Mouse (Mus musculus): ENCODE measurements around the gene Dync1h1.
"Not testable (repeated sequence)": the region's sequence is repeated elsewhere in the genome, so short reads cannot be mapped to it uniquely, and the experiment has no call there.

Dync1h1 gene

DNA sequence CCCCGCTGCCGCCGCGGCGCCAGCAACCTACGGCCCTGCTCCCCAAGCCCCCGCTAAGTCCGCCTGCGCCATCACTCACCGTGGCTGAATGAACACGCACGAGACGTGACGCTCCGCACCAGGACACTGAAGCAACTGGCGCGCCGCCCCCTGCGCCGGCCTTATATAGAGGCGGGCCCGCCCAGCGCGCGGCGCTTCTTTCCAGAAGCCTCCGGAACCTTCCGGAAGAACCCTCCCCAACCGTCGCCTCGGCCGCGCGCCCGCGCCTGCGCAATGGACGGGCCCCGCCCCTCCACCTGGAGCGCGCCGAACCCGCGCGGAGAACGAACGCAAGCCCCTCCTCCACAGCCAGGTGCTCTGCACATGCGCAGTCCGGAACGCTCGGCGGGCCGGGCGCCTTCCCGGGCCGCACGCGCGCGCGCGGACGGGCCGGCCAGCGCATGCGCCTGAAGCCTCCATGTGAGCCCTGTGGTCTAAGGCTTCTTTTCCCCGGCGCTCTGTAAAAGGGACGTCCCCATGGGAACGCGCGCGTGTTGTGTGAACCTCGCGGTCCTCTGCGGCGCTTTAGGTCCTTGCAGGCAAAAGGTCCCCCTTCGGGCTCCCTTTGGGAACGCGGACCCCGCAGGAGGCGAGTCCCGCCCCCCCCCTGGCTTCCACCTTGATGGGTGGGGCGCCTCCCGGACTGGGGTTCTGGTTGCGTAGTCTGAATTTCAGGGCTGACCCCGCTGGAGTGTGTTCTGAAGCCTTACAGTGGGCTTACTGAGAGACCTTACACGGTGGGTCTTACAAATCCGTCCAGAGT, 95.1 kb downstream of the Dync1h1 start:
- DNase-seq (ENCODE audit: extremely low read depth, low read depth): peak; percentile 71

DNA sequence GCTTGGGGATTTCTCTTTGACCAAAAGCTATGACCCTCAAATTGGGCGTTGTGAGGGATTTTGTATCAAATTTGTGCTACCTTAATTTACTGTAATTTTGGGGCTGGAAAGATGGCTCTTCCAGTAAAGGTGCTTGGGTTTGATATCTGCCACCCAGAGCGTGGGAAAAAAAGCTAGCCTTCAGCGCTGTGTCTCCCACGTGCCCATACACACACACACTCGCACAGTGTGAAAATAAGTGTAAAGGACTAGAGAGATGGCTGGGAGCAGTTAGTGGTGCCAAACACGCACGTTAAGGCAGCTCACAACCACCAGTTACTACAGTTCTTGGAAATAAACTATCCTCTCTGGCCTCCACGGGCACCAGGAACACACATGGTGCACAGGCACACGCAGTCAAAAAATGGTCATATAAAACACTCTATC, 95.7 kb downstream of the Dync1h1 start:
- no peak for DNase-seq (ENCODE audit: extremely low read depth, low read depth)

DNA sequence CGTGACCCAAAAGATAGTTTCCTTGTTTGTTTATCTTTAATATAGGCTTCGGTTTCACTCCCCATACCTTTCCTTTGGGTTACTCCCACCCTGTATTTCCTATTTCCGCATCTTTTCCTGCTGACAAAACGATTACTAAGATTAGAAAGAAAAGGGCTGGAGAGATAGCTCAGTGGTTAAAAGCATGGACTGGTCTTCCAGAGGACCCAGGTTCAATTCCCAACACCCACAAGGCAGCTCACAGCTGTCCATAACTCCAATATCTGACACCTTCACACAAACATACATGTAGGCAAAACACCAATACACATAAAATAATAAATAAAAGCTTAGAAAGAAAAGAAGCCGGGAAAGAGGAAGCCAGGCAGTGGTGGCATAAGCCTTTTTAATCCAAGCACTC, 96.2 kb downstream of the Dync1h1 start:
- DNase-seq (ENCODE audit: extremely low read depth, low read depth): no peak

DNA sequence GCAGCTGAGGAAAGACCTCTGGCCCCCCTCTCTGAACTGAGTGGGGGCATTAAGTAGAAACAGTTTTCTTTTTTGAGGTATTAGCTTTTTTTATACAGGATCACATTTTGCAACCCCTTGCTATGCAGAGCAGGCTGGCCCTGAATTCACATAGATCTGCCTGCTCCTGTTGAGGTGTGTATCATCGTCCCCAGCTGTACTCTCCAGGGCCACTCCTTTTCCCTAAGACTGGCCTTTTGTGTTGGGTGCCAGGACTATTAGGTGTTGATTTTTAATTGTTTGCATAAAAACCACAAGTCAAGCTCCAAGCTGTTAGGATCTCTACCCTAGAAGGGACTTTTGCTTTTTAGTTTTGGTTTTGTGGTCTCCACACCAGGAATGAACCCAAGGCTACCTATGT, 96.8 kb downstream of the Dync1h1 start:
- DNase-seq (ENCODE audit: extremely low read depth, low read depth): no peak

DNA sequence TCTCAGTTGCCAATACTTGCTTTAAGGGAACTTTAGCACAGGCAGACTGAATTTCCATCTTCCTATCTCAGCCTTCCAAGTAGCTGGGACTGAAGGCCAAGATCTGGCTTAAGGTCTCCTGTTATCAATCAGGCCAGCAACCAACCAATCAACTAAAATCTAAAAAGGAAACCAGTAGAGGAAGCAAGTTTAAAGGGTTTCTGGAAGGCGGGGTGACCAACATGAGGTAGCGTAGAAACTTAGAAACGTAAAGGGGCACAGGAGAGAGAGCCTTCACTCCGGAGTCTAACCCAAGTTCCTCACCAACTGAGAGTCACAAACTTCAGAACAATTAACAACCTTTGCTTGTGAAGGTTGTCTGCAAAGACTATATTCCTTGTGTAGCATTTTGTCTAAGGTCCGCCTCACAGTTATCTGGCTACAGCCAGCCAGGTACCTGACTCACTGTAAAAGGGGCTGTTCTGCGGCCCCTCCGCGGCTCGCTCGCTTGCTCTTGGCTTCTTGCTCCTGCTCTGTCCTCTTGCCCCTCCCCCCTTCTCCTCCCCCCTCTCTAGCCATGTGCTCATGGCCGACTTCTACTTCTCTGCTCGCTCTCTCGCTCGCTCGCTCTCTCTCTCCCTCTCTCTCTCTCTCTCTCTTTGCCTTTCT, 97.4 kb downstream of the Dync1h1 start:
- DNase-seq (ENCODE audit: extremely low read depth, low read depth): peak; percentile 89

DNA sequence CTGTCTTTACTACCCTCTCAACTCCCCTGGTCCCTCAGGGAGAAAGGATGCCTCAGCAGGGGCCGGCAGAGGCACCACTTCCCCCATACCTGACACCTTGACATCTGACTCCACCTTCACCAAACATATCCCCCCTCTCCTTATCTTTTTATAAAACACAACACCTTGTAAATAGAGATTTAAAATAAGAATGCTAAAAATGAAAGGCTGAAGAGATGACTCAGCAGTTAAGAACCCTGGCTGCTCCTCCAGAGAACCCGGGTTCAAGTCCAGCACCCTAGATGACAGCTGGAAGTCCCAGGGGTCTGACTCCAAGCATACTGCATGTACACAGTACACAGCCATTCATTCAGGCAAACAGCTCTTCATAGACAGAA, 97.9 kb downstream of the Dync1h1 start:
- DNase-seq (ENCODE audit: extremely low read depth, low read depth): no peak

DNA sequence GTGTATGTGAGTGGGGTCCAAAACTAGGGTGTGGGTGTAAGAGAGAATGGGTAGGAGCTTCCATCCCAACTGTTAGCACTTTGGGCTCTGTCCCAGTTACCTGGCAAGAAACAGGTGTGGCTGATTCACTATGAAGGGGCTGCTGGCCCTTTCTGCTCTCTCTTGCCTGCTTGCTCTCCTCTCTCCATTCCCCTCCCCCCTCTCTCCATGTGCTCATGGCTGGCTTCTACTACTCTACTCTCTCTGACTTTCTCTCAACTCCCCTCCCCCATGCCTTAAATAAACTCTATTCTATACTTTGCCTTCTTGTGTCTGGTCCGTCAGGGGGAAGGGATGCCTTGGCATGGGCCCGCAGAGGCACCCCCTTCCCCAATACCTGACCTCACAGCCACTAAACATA, 99.5 kb downstream of the Dync1h1 start:
- no peak for DNase-seq (ENCODE audit: extremely low read depth, low read depth)

DNA sequence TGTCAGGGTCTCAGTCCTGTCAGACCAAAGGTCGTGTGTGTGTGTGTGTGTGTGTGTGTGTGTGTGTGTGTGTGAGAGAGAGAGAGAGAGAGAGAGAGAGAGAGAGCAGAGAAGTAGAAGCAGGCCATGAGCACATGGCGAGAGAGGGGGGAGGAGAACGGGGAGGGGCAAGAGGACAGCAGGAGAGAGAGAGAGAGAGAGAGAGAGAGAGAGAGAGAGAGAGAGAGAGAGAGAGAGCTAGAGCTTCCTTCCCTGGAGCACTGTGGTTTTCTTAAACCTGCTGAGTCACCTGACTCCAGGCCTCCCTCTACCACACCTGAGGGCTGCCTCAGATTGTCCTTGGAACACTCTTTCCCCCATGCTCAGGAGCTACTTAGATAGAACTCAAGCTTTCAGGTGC, 100.1 kb downstream of the Dync1h1 start:
- DNase-seq (ENCODE audit: extremely low read depth, low read depth): peak; percentile 70

DNA sequence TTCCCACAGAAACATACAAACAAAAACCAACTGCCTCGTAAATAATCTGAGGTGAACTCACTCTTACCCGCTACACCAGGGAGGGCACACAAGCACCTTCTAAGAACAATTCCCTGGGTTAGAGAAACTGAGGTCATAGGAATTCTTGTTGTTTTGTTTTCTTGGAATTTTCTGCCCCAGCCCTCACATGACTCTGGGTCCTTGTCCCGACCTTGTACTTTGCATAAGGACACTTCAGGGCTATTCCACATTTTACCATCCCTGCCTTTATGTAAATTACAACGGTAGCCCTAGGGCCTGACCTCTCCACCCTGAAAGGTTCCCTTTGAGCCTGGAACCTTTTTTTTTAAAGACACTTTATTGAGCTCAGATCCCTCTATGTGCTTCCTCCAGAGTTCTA, 101.3 kb downstream of the Dync1h1 start, which contains the start of gene Hsp90aa1:
Gene Hsp90aa1 (minus strand): TSS at position 173 of the 400 bp plus-strand sequence.
- DNase-seq (ENCODE audit: extremely low read depth, low read depth): no peak

DNA sequence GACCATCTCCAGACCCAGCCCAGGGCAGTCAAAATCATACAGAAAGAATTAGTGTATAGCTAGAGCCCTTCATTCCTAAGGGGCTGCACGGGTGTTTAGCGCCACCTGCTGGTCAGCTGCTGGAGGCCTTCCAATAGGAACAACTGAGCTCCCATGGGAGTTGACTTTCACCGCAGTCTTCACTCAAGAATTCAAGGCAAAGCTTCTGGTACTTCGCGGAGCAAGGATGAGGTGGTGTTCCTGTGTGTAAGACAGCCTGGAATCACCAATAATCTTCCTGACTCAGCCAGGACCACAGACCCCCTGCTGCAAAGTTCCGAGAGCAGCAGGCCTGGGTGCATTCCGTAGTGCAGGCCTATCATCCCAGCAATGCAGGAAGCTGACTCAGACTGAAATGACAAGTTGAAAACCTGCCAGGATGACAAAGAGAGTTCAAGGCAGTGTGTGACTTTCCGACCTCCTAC, 101.8 kb downstream of the Dync1h1 start:
- DNase-seq (ENCODE audit: extremely low read depth, low read depth): peak; percentile 75

DNA sequence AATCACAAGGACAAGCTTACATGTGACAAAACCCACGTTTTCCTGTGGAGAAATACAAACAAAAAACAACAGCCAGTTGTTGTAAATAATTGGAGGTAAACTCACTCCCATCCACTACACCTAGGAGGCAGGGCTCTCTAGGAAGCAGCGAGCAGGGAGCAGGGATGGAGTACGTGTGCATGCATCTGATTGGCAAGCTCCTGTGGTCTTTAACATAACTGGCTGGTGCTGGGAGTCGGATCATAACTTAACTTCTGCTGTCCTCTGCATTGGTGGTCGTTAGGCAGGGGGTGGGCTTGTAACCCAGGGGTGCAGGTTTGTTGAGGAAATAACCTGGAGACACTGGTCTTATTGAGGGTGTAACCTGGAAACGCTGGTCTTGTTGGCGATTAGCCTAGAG, 102.4 kb downstream of the Dync1h1 start:
- DNase-seq (ENCODE audit: extremely low read depth, low read depth): no peak

DNA sequence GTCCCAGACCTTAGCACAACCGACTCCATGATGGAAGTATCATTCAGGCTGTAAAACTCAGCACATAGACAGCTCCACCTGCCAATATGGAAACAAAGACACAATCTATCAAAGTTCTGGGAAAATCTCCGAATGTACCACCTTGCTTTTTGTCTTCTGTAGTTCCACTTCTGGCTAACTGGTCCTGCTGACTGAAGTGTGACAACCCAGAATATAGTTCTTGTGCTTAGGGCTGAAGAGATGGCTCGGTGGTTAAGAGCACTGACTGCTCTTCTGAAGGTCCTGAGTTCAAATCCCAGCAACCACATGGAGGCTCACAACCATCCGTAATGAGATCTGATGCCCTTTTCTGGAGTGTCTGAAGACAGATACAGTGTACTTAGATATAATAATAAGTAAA, 104.2 kb downstream of the Dync1h1 start:
- DNase-seq (ENCODE audit: extremely low read depth, low read depth): not testable (repeated sequence)

DNA sequence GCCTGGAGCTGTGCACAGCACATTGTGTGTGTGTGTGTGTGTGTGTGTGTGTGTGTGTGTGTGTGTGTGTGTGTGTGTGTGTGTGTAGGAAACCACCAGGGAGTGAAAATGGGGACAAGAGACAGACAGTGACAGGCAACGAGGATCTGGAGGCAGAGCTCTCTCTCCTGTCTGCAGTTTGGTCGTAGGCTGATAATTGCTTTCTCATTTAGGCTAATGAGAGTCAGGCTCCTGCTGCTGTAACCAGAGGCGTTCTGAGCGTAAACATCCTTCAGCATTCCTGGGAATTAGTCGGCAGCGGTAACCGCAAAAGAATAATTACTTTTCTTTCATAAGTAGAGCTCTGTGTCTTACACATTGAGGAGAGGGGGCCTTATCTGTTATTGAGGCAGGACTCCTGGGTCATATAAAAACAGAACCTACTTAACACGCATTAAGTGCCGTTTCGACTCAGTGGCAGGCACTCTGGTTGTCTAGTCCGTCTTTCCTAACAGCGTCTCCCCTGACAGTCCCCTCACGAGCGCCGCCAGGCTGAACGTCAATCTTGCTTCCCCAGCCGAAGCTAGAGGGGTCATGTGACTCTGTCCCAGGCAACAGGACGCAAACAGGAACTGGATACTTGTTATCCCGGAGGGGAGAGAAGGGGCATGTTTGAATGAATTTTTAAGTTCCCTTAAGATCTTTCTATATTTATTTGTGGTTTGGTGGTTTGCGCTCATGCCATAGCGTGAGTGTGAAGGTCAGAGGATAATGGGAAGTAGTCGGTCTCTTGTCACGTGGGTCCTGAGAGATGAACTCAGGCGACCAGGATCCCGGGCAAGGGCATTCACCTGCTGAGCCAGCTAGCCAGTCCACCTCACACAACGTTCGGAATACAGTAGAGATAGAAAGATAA, 105.3 kb downstream of the Dync1h1 start:
- DNase-seq (ENCODE audit: extremely low read depth, low read depth): peak; percentile 86

DNA sequence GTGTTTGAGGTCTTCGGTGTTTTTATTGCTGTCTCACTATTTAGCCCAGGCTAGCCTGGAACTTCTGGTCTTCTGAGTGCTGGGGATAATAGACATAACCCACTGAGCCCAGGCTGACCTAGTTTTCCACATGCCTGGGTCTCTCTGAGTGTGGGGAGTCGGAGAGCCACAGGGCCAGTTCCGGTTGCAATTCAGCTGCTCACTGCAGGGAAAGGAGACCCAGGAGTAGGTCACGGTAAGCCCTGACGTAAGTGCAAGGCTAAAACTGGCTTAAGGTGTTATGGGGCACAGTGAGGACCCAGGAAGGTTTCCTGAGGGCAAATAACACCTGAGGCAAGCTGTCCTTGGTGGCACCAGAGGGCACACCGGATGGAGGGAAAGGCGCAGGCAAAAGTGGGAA, 106.2 kb downstream of the Dync1h1 start:
- DNase-seq (ENCODE audit: extremely low read depth, low read depth): no peak

DNA sequence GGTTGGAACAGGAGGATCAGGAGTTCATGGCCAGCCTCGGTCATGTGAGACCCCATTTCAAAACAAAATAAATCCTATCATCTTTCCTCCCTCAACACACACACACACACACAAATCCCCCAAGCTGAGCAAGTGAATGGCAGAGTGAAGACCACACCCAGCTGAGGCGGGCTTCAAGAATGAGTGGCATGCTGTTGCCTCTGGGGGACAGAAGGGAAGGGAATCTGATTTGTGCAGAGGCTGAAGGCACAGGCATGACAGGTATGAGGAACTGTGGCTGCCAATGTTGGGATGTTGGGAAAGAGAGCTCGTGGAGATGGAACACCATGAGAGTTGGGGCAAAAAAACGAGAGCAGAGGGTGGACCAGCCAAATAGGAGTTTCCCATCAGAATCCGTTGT, 110.0 kb downstream of the Dync1h1 start:
- no peak for DNase-seq (ENCODE audit: extremely low read depth, low read depth)

DNA sequence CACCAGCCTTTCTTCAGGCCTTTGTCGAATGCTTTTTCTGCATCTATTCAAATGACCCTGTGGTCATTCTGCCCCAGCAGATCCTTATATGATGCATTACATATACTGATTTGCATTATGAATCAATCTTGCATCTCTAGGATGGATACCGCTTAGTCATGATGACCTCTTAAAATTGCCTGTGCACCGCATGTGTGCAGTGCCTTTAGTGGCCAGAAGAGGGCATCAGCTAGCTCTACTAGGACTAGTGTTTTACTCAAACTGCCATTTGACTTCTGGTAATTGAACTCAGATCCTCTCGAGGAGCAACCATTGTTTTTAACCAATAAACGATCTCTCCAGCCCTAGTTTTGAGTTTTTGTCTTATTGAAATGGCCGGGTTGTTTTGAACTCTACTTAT, 112.5 kb downstream of the Dync1h1 start:
- no peak for DNase-seq (ENCODE audit: extremely low read depth, low read depth)

DNA sequence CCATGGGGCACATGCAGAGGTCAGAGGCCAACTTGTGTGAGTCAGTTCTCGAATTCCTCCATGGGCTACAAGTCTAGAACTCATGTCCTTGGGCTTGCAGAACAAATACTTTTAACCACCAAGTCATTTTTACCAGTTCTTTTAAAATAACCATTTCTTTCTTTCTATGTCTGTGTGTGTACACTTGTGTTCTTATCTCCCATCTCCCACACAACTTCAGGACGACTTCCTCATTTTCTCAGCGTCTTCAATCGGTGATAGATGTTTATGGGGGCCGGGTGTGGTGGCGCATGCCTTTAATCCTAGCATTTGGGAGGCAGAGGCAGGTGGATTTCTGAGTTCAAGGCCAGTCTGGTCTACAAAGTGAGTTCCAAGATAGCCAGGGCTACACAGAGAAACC, 113.0 kb downstream of the Dync1h1 start:
- DNase-seq (ENCODE audit: extremely low read depth, low read depth): peak; percentile 61

DNA sequence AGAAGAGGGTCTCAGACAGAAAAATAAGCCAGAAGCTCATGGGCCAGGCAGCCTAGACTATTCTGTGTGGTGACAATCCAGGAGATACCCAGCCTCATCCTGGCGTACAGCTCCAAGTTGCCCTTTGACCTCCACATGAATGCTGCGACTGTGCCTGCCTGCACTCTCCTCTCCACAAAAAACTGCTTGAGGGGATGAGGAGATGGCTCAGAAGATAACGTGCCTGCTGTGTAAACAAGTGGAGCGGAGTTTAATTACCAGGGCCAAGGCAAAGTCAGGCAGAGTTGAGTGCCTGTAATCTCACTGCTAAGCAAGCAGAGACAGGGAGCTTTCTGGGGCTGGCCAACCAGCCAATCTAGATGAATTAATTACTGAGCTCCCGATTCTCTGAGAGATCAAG, 114.8 kb downstream of the Dync1h1 start:
- no peak for DNase-seq (ENCODE audit: extremely low read depth, low read depth)

All from MEL-GATA-1-ER (cell line).